Mouse (Mus musculus): ENCODE measurements around the gene Sec61g. TPM values are rescaled to one million over a fixed set of nuclear protein-coding genes. Genes with fewer than 3 reads are reported as not detected.
A peak's percentile ranks its signal among the peaks of the same experiment; 100 is the strongest.
"Not testable (repeated sequence)": the region's sequence is repeated elsewhere in the genome, so short reads cannot be mapped to it uniquely, and the experiment has no call there.

Gene Sec61g
- polyA plus RNA-seq (2017; shearing (Covaris generic)) = 1 to 10 TPM; 6.3 to 8.5 TPM

DNA sequence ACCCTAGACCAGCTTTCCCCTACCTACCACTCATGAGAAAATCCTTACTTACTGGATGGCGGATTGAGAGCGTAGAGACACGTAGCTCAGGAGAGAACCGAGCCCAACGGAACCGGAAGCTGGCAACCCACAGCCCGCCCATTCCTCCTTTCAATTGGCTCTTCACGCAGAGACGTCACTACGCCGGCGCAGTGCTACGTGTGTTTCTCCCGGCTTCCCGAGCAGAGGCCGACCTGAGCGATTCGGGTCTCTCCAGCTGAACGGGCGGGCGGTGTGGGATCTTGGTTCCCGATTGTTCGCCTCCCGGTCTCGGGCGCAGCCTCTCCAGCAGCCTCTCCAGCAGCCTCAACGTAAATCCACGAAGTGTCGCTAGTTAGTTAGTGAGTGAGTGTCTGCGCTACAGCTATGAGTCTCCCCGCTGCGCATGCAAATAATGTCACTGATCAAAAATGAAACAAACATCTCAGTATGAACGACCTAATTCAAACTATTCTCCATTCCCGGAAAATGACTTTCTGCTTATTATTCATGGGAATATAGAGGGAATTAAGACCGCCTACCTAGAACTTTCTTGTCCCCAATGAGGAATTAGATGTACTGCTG is at the start of gene Sec61g:
TSS of gene Sec61g (minus strand) at position 433 of the 603 bp plus-strand sequence.
- peak; percentile 99 for ATAC-seq

DNA sequence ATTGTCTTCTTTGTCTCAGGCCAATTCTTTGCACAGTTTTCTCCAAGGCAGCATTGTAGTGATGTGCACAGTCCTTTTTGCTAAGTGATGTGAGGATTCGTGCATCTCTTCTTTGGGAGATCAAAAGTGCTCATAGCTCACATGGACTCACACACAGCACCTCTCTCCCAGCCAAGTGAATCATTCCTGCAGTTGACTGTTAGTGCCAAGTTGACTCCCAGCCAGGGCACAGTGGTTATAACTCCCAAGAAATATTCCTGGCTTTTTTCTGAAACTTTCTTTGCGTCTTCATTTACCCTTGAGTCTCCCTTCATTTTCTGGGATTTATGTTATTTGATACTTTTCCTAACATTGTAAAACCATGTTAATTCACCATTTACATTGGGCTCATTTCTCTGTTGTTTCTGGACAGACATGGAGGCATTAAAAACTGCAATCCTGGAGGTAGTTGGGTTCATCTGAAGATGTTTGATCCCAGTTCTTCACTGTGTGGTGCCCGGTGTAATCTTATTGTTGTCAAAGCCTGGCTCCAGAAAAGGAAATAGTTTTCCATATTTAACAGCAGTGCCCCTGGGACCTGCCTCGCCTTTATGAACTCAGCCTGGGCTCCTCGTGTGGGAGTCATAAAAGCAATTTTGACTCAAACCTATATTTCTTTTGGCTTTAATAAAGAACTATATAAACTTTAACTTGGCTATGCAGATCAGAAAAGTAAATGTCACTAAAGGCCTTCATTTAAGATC is 38.3 kb upstream of the Sec61g start:
- no peak for ATAC-seq

DNA sequence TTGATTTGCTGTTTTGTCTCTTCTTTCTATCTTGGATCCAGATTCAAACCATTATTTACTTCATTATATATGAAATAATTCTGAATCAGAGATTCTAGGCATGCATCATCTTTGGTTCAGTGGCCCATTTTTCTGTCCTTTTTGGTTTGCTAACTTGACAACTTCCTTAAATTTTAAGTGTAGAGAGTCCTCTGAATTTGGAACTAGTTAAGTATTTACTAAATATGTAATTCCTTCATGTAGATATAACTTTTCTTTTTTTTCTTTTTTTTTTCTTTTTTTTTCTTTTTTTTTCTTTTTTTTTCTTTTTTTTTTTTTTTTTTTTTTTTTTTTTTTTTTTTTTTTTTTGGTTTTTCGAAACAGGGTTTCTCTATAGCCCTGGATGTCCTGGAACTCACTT is 29.1 kb upstream of the Sec61g start:
- ATAC-seq = no peak

DNA sequence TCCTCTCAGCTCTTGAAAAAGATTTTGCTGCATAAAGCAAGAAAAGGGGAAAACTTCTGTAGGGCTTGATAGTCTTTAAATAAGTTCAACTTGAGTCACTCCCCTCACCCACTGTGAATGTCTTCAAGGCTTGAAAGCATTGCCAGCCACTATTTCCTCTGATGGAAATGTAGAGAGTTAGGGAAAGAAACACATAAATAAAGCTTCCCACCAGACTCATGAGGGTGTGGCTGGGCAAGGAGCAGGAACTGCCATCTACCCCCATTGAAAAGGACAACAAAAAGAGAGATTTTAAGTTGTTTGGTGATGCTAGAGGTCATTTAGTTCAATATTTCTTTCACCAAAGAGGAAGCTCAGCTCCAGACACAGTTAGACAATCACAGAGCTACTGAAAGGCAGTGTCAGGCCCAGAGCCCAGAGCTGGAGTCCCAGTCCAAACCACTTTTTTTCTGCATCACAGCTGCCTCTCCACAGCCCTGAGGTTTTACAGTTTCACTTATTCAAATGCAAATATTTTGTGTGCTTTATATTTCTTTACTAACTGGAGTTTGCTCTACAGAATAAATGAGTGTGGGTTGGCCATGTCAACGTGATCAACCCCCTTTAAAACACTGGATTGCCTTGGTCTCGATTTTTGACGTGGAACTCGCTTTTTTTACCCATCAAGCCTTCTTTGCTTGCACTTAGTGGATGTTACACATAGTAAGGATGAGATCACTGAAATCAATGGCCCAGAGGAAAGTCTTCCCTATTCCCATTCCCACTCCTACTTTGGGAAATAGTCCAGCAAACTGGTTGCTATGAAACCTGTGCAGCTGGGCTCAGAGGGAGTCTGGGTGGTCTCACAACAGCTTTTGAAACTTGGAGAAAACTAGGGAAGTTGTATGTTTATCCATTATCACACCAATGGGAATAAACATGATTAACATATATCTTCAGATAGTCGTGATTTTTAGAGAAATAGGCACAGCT is 26.6 kb upstream of the Sec61g start:
- no peak for ATAC-seq

DNA sequence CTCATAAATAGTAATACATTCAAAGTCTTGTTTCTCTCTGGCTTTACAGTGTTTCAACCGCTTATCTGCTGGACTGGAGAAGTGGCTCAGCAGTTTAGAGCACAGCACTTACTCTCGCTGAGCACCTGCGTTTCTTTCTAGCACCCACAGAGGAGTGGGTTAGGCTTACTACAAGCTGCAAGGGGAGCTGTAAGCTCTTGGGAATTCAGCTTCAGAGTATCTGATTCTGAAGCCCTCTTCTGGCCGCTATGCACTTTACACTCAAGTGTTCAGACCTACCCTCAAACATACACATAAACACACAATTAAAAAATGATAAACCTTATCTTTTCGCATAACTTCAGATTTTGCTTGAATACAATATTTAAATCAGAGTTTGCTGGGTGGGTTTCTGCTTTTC is 24.6 kb upstream of the Sec61g start:
- ATAC-seq = no peak

DNA sequence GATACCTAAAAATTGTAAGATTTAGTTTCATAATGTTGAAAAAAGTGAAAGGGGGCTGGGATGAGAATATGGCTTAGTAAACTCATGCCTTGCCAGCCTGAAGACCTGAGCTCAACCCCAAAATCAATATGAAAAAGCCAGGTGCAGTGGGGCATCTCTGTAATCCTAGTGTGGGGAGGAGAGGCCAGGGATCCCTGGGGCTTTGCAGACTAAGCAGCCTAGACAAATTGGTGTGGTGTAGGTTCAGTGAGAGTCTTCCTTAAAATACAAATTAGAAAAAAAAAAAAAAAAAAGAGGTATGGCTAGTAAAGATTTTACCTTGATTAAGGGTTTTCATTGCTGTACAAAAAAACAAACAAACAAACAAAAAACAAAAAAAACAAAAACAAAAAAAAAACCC is 20.6 kb upstream of the Sec61g start:
- no peak for ATAC-seq

DNA sequence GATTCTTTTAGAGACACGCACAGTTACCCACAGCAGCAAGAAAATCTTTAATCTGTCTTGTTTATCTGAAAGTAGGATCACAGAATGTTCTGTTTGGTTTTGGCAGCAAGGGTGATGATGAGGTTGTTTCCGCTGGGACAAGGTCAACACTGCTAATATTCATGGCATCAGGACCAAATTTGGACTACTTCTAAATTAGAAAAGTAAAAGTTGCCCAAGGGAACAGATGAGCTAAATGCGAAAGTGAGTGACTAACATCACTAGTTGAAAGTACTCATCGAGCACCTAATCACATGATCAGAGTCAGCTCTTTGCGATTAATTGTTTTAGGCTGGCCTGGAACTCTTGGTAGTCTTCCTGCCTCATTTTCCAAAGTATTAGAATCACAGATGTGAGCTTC is 20.1 kb upstream of the Sec61g start:
- ATAC-seq = no peak

DNA sequence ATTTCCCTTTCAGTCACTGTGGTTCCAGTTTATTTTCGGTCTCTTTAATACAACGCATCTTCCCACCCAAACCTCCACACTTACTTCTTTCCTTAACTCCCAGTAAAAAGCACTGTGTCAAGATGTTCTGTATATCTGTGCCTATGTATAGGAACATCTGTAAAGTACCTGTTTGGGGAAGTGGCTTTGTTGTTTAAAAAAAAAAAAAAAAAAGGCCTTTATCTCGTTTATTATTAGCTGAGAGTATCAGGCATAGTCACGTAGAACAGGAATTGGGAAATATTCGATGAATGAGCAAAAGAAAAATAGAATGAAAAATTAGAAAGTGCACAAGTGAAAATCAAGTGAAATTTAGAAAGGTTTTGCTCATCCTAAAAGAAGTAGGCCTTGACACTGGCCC is 19.5 kb upstream of the Sec61g start:
- ATAC-seq = no peak

DNA sequence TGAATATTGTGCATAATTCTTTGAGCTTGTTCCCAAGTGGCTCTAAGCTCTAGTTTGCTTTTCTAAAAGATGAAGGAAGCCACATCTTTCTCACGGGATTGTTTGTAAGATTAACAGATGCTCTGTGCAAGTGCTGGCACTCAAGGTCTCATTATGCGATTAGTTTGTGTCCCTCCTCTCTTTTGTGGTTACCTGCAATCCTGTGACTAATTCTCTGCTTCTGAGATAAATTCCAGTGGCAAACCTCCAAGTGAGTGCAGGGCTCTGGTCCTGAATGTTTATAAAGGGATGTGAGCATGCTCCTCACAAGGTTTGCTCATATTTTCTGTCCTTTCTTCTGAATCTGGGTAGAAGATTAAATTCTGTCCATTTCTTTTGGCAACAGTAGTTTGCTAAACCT is 18.2 kb upstream of the Sec61g start:
- no peak for ATAC-seq

DNA sequence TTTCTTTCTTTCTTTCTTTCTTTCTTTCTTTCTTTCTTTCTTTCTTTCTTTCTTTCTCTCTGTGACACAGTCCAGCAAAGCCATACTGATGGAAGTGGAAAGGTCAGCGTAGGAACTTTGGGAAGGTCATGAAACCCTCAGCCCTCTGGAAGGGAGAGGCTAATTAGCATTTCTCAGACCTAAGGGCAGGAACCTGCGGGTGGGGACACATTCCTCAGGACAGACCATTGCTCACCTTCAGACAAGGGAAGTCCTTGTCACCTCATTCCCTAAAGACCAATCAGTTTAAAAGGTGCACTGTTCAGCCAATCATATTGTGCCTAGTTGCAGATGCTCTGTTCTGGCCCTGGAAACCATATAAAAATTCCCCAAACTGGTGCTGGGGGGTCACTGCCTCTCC is 17.4 kb upstream of the Sec61g start:
- ATAC-seq = no peak

DNA sequence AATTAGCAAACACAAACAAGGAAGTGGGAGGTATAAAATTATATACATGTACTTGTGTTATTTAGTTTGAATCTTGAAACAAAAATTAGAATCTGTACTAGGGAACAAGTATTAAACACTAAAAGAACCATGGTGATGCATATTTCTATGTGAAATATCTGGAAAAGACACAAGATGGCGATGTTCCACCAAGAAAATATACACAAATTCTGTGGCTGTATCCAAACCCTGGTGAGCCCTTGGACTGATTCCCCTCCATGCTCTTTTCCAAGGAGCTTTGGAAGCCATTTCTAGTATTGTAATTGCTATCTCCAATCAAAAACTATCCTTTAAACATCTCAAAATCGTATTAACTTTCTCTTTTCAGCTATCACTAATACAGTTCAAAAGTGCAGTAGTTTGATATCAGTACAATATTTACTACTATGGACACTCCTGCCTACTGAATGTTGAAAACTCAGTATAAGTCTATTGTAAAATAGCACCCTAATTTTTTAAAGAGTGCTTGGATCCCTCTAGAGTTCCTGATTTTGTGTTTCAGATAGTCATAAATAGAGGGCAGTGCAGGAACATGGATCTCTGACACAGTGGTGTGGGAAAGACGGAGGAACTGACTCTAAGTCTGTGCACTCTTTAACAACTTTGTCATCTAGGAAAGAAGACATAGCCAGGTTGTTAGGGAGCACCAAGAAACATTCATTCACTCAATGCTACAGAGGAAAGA is 16.8 kb upstream of the Sec61g start:
- peak; percentile 66 for ATAC-seq

DNA sequence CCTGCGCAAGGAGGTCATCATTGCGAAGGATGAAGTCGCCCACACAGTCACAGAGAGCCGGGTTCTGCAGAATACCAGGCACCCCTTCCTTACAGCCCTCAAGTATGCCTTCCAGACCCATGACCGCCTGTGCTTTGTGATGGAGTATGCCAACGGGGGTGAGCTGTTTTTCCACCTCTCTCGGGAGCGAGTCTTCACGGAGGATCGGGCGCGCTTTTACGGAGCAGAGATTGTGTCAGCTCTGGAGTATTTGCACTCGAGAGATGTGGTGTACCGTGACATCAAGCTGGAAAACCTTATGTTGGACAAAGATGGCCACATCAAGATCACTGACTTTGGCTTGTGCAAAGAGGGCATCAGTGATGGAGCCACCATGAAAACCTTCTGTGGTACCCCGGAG is 6.8 kb upstream of the Sec61g start:
- ATAC-seq = not testable (repeated sequence)

DNA sequence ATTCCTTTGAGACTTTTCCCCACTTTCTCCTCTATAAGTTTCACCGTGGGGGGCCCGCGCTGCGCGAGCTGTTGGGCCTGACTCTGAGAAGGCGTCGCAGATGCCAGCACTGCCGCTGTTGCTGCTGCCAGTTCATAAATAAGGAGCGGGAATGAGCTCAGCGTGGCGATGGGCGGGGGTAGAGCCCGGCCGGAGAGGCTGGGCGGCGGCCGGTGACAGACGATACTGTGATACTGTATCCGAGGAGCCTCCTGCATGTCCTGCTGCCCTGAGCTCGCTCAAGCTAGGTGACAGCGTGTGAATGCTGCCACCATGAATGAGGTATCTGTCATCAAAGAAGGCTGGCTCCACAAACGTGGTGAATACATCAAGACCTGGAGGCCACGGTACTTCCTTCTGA is 5.9 kb upstream of the Sec61g start:
- not testable (repeated sequence) for ATAC-seq

DNA sequence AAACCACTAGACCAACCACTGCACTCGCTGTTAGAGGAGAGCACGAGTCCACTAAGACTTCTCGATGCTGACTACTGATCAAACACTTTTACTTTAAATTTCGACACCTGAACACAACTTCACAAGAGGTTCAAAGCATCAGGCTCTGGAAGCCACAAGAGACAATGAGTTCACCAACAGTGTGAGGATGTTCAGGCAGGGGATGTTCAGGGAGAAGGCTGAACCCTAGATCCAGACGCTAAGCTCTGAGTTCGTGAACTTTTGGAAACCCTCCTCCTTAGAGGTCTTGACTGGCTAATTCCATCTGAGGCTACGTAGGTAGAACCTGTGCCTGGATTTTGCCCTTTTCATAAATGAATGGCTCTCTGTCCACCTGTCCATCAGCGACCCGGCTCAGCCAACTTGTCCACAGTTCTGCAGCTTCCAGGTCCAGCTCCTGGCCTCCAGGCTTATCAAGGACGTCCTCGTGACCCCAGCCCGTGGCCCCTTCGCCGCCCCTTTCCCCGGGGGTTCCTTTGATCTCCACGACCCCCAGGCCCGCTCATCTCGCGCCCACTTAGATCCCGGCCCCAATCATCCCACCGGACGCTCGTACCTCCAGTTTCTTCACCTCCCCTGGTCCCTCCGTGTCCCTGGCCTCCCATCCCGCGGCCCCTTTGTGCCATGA is 766 bp downstream of the Sec61g start:
- peak; percentile 22 for ATAC-seq

DNA sequence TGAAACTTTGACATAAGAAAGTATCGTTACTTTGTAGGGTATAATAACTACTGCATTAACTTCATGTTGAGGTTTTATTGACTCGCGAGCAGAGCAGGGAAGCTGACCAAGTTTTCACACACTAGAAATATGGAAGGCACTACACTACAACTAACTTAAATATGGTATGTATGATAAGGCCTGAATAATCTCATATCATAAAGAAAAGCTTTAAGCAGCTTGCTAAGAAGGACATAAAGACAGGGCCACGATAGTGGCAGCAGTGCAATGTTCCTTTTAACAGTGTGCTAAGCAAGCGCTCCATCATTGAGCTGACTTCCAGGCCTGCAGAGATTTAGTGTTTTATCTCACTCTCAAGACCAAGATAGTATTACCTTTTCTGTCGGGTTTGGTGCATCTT is 2.3 kb downstream of the Sec61g start:
- ATAC-seq = no peak

DNA sequence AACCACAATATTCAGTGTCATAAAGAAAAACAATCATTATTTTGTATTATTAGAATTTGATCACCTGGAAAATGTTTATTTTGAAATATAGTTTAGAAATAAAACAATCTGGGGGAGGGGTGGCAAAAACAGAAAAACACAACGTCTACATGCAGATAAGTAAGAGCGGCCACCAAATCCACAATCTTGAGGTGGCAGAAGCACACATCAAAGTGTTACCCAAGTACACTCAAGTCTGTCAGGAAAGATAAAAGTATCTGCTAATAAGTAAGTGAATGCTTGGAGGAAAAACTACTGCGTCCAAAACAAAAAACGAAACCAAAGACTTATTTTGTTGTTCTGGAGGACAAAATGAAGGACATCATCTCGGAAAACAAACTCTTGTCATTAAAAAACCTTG is 5.1 kb downstream of the Sec61g start:
- no peak for ATAC-seq

DNA sequence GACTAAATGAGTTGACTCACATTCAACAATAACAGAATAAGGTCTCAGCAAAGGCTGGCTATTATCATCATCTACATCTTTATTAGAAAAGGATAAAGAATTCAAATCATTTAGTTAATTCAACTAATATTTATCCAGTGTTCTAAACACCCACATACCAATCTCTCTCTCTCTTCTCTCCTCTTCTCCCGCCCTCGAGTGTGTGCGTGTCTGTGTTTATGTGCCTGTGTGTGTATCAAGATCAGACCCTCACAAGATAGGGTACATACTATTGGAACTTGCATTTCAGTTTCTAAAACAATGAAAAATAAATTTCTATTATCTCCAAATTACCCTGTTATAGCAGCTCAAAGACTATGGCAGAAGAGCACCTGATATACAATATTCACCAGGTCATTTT is 5.5 kb downstream of the Sec61g start:
- no peak for ATAC-seq

DNA sequence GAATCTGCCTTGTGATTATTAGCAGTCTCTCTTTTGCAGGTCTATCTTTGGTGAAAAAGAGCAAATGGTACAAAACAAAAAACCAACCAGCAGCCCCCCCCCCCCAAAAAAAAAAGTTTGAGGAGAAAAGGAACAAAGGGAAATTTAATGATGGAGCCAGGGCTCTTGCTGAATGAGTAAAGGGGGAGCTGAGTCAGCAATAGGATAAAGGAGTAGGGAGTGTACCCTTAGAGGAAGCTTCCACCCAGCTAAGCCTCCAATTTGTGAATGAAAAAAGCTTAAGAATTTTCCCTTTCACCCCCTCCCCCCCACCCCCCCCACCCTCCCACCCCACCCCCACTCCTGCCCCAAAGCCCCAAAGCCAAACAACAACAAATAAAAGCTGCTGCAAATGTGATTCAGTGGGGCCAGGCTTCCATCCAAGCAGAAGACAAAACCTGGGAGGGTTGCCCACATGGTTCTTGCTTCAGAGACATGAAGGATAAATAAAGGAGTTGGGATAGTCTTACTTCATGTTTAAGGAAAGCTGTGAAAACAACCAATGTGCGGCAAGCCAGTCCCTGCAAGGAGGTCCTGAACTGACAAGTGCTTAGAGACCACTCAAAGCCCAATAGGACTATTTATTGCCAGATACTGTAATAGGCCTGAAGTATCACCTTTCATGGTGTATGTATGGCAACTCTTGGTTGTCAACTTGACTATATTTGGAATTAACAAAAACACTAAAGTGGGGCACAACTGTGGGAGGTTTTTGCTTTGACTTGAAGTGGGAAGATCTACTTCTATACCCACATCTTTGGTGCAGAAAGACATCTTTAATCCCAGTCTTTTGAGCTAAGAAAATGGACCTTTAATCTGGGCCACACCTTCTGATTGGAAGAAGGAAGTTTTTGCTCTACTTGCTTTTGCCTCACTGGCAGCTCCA is 9.3 kb downstream of the Sec61g start:
- ATAC-seq = no peak
